Mouse (Mus musculus) CH12.LX (cell line): ENCODE results near the gene Fam193a. TPM values are rescaled to one million over a fixed set of nuclear protein-coding genes. Genes with fewer than 3 reads are reported as not detected.

ENCODE experiments used
- DNase-seq: peaks from one replicate; pipeline ENCODE4 v3.0.0-alpha.2; 2013; ENCODE audit errors: extremely low read depth
- H3K27ac ChIP-seq: 2 replicates; pipeline ENCODE4 v1.5.1; 2012; ENCODE audit warnings: low read depth, mild to moderate bottlenecking, control low read depth, moderate library complexity; ENCODE audit not compliant: insufficient read depth
- H3K27me3 ChIP-seq: replicated peaks from 2 replicates; pipeline ENCODE3; 2012; ENCODE audit warnings: inconsistent platforms
- H3K36me3 ChIP-seq, 2 experiments: replicated peaks in 1 of 2; 2 replicates each; pipeline versions ENCODE3 to v1.6.1; 2012; ENCODE audit warnings: inconsistent platforms in 1 of 2, low read length in 1 of 2, mild to moderate bottlenecking in 1 of 2, mixed read lengths in 1 of 2, moderate library complexity in 1 of 2; ENCODE audit not compliant: control insufficient read depth in 1 of 2, insufficient read depth in 1 of 2
- H3K4me1 ChIP-seq, 2 experiments: 2 replicates each; pipeline ENCODE4 v1.6.1; 2012; ENCODE audit warnings: inconsistent platforms in 1 of 2, moderate library complexity in 1 of 2; ENCODE audit not compliant: insufficient read depth in 2 of 2, control insufficient read depth in 1 of 2
- H3K4me2 ChIP-seq: 2 replicates; pipeline ENCODE4 v1.6.1; 2012; ENCODE audit warnings: low read depth, mild to moderate bottlenecking, control low read depth; ENCODE audit not compliant: poor library complexity, insufficient read depth, severe bottlenecking
- H3K4me3 ChIP-seq, 3 experiments: fragments of 150-350 bp in 1 of 3; sonication (generic) in 1 of 3; replicated peaks in 1 of 3; 2 replicates each; pipeline versions ENCODE3 to v1.5.1; 2011 to 2012; ENCODE audit warnings: low read depth in 2 of 3, low read length in 2 of 3, mild to moderate bottlenecking in 2 of 3, moderate library complexity in 2 of 3, control low read depth in 1 of 3, improper control_type of control experiment in 1 of 3, inconsistent platforms in 1 of 3, mixed read lengths in 1 of 3; ENCODE audit not compliant: poor library complexity in 1 of 3
- H3K79me2 ChIP-seq: replicated peaks from 2 replicates; pipeline ENCODE4 v1.6.1; 2012; ENCODE audit warnings: mild to moderate bottlenecking, moderate library complexity; ENCODE audit not compliant: control insufficient read depth, poor library complexity, insufficient read depth, severe bottlenecking; ENCODE audit errors: extremely low read depth
- H3K9ac ChIP-seq: 2 replicates; pipeline ENCODE4 v1.6.1; 2012; ENCODE audit warnings: low read depth, mild to moderate bottlenecking, control low read depth, moderate library complexity; ENCODE audit not compliant: insufficient read depth
- H3K9me3 ChIP-seq: replicated peaks from 2 replicates; pipeline ENCODE3; 2012; ENCODE audit warnings: low read length, inconsistent platforms, mixed read lengths
- BHLHE40 ChIP-seq: IDR thresholded peaks from 2 replicates; pipeline ENCODE4 v1.6.1; 2011; ENCODE audit warnings: mild to moderate bottlenecking, low read depth, low read length, improper control_type of control experiment
- CHD2 ChIP-seq: IDR thresholded peaks from 2 replicates; pipeline ENCODE4 v1.6.1; 2011; ENCODE audit warnings: low read length, improper control_type of control experiment
- CTCF ChIP-seq, 2 experiments: IDR thresholded peaks in 1 of 2; conservative IDR thresholded peaks in 1 of 2; 2 replicates each; pipeline ENCODE4 v1.5.1; 2011 to 2012; ENCODE audit warnings: low read depth in 2 of 2, low read length in 2 of 2, improper control_type of control experiment in 1 of 2, inconsistent platforms in 1 of 2, mild to moderate bottlenecking in 1 of 2, moderate library complexity in 1 of 2
- EP300 ChIP-seq: IDR thresholded peaks from 2 replicates; pipeline ENCODE4 v1.6.1; 2011; ENCODE audit warnings: low read length, improper control_type of control experiment
- ETS1 ChIP-seq: conservative IDR thresholded peaks from 2 replicates; pipeline ENCODE4 v1.6.1; 2012; ENCODE audit warnings: low read depth, mild to moderate bottlenecking, inconsistent platforms, low read length, improper control_type of control experiment, moderate library complexity
- GABPA ChIP-seq: IDR thresholded peaks from 2 replicates; pipeline ENCODE4 v1.6.1; 2012; ENCODE audit warnings: low read depth, low read length, improper control_type of control experiment, inconsistent platforms; ENCODE audit not compliant: insufficient replicate concordance
- HCFC1 ChIP-seq: IDR thresholded peaks from 2 replicates; pipeline ENCODE4 v1.6.1; 2012; ENCODE audit warnings: low read depth, mild to moderate bottlenecking, inconsistent platforms, low read length, improper control_type of control experiment
- IRF4 ChIP-seq: IDR thresholded peaks from 2 replicates; pipeline ENCODE4 v1.6.1; 2014; ENCODE audit warnings: low read depth, mild to moderate bottlenecking, inconsistent platforms, low read length, improper control_type of control experiment
- JUN ChIP-seq: IDR thresholded peaks from 2 replicates; pipeline ENCODE4 v1.6.1; 2011; ENCODE audit warnings: low read depth, mild to moderate bottlenecking, low read length, improper control_type of control experiment, moderate library complexity; ENCODE audit not compliant: insufficient read depth
- JUND ChIP-seq: conservative IDR thresholded peaks from 2 replicates; pipeline ENCODE4 v1.6.1; 2011; ENCODE audit warnings: low read depth, low read length, improper control_type of control experiment
- KAT2A ChIP-seq: IDR thresholded peaks from 2 replicates; pipeline ENCODE4 v1.6.1; 2012; ENCODE audit warnings: low read length, improper control_type of control experiment, inconsistent platforms; ENCODE audit not compliant: insufficient replicate concordance
- MAFK ChIP-seq: IDR thresholded peaks from 2 replicates; pipeline ENCODE4 v1.6.1; 2011; ENCODE audit warnings: low read length, improper control_type of control experiment; ENCODE audit not compliant: insufficient replicate concordance
- MAX ChIP-seq: IDR thresholded peaks from 2 replicates; pipeline ENCODE4 v1.6.1; 2011; ENCODE audit warnings: low read length, improper control_type of control experiment
- MAZ ChIP-seq: IDR thresholded peaks from 2 replicates; pipeline ENCODE4 v1.6.1; 2012; ENCODE audit warnings: low read depth, mild to moderate bottlenecking, inconsistent platforms, low read length, improper control_type of control experiment, moderate library complexity
- MEF2A ChIP-seq: IDR thresholded peaks from 2 replicates; pipeline ENCODE4 v1.6.1; 2014; ENCODE audit warnings: low read depth, mild to moderate bottlenecking, inconsistent platforms, low read length, improper control_type of control experiment, borderline replicate concordance
- MXI1 ChIP-seq: IDR thresholded peaks from 2 replicates; pipeline ENCODE4 v1.6.1; 2011; ENCODE audit warnings: mild to moderate bottlenecking, low read depth, low read length, improper control_type of control experiment
- MYC ChIP-seq: IDR thresholded peaks from 2 replicates; pipeline ENCODE4 v1.6.1; 2011; ENCODE audit warnings: low read depth, mild to moderate bottlenecking, improper control_type of control experiment, low read length
- NELFE ChIP-seq: IDR thresholded peaks from 2 replicates; pipeline ENCODE4 v1.6.1; 2011; ENCODE audit warnings: low read depth, low read length, improper control_type of control experiment
- NRF1 ChIP-seq: IDR thresholded peaks from 2 replicates; pipeline ENCODE4 v1.6.1; 2014; ENCODE audit warnings: low read depth, mild to moderate bottlenecking, inconsistent platforms, low read length, improper control_type of control experiment, moderate library complexity
- POLR2A ChIP-seq: IDR thresholded peaks from 2 replicates; pipeline ENCODE4 v1.6.1; 2011; ENCODE audit warnings: low read depth, mild to moderate bottlenecking, improper control_type of control experiment, low read length
- POLR2AphosphoS2 ChIP-seq: IDR thresholded peaks from 2 replicates; pipeline ENCODE4 v1.6.1; 2011; ENCODE audit warnings: low read depth, low read length, improper control_type of control experiment
- RAD21 ChIP-seq: IDR thresholded peaks from 2 replicates; pipeline ENCODE4 v1.6.1; 2011; ENCODE audit warnings: low read depth, mild to moderate bottlenecking, low read length, improper control_type of control experiment, moderate library complexity
- SMC3 ChIP-seq: IDR thresholded peaks from 2 replicates; pipeline ENCODE4 v1.6.1; 2011; ENCODE audit warnings: low read depth, low read length, improper control_type of control experiment
- UBTF ChIP-seq: IDR thresholded peaks from 2 replicates; pipeline ENCODE4 v1.6.1; 2012; ENCODE audit warnings: low read depth, mild to moderate bottlenecking, inconsistent platforms, low read length, improper control_type of control experiment, moderate library complexity
- USF1 ChIP-seq: IDR thresholded peaks from 2 replicates; pipeline ENCODE4 v1.6.1; 2014; ENCODE audit warnings: low read depth, mild to moderate bottlenecking, inconsistent platforms, low read length, improper control_type of control experiment
- USF2 ChIP-seq: conservative IDR thresholded peaks from 2 replicates; pipeline ENCODE4 v1.6.1; 2011; ENCODE audit warnings: low read depth, low read length, improper control_type of control experiment
- ZC3H11A ChIP-seq: IDR thresholded peaks from 2 replicates; pipeline ENCODE4 v1.6.1; 2012; ENCODE audit warnings: low read depth, mild to moderate bottlenecking, inconsistent platforms, low read length, improper control_type of control experiment
- ZMIZ1 ChIP-seq: IDR thresholded peaks from 2 replicates; pipeline ENCODE4 v1.6.1; 2012; ENCODE audit warnings: low read depth, mild to moderate bottlenecking, inconsistent platforms, low read length, improper control_type of control experiment
- dilution Hi-C: fragments of 300-500 bp; cut with MboI; formaldehyde crosslinking; loops from 2 replicates; pipeline ENCODE4 v1.14.3; 2020; ENCODE audit warnings: low sequenced_read_pairs; ENCODE audit not compliant: extremely low pct_unique_long_range_greater_than_20kb, extremely low pct_ligation_motif_present
- in situ Hi-C: fragments of 300-500 bp; cut with MboI; formaldehyde crosslinking; loops from 3 replicates; pipeline ENCODE4 v1.14.3; 2019; ENCODE audit warnings: low sequenced_read_pairs, low pct_ligation_motif_present, low pct_unique_long_range_greater_than_20kb, mixed read lengths
- polyA plus RNA-seq: library from polyadenylated mRNA; unstranded; fragments of >175 nt; gene quantifications from 2 replicates; pipeline ENCODE4 v1.2.1, GENCODE M21; 2012; ENCODE audit warnings: low read depth; ENCODE audit not compliant: insufficient read length
- total RNA-seq, 2 experiments: library from RNA; depleted of rRNA; stranded (reverse); fragments of 300-350 nt in 1 of 2; fragments of >200 nt in 1 of 2; gene quantifications; 2 replicates each; pipeline ENCODE4 v1.2.3; 2012 to 2014

Gene Fam193a
- total and polyA plus RNA-seq, 3 experiments = 3.6 to 19.0 (median 8.5) TPM

DNA sequence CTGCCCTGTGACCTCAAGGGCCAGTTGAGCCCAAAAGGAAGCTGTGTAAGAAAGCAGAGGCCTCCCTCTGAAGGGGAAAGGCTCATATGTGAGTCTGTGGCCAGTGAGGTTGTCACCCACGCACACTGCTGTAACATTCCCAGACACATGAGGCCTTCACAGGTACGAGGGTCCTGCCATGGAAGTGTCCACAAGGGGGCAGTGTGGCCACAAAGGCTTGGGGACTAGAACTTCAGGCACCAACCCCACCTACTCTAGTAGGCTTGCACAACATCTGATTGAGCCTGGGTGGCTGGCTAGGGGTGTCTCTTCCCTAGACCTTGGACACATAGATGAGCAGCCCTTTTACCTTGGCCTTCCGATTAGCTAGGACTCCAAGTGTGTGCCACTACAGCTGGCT is 148.2 kb downstream of the Fam193a start:
- TF ChIP-seq EP300 = no peak
- no peak for TF ChIP-seq NRF1
- peak; percentile 79 for TF ChIP-seq RAD21
- peak; percentile 29; the same call in 1 of the 2 replicates for TF ChIP-seq IRF4
- no peak for TF ChIP-seq USF1
- TF ChIP-seq ZMIZ1 = no peak
- TF ChIP-seq CTCF (conservative IDR thresholded peaks at IDR 0.05 in 1 of 2, IDR thresholded peaks at IDR 0.05 in 1 of 2; ENCODE audit: low read depth in 2 of 2, low read length in 2 of 2) = peak; percentile 70 to 92
- no peak for TF ChIP-seq MAX
- no peak for TF ChIP-seq MEF2A
- TF ChIP-seq MXI1 = no peak
- TF ChIP-seq ZC3H11A = 0 out of 2 replicates have a peak, but pooled peaks have one; percentile 7
- TF ChIP-seq CHD2 = no peak
- TF ChIP-seq BHLHE40 = no peak; the same call in 1 of the 2 replicates
- no peak for TF ChIP-seq MAZ
- TF ChIP-seq JUND = no peak
- TF ChIP-seq POLR2AphosphoS2 = no peak
- no peak for TF ChIP-seq KAT2A
- TF ChIP-seq ETS1 = no peak
- no peak for TF ChIP-seq GABPA
- TF ChIP-seq MAFK = no peak
- TF ChIP-seq POLR2A = no peak
- no peak for TF ChIP-seq USF2
- TF ChIP-seq JUN = no peak
- no peak for TF ChIP-seq UBTF
- TF ChIP-seq HCFC1 = no peak
- TF ChIP-seq NELFE = no peak
- 0 out of 2 replicates have a peak, but pooled peaks have one; percentile 74 for TF ChIP-seq MYC
- TF ChIP-seq SMC3 = peak; percentile 87
- TF ChIP-seq, all 38 proteins: peak for 6
- Histone ChIP-seq H3K79me2 (peaks cover 4% of the 10 kb centered on the region), H3K27me3 (no peaks in the 10 kb centered on the region), H3K4me1 (peaks cover 27 to 51% of the 10 kb centered on the region in 2 experiments), H3K9ac (no peak overlapping the region), H3K27ac (no peak overlapping the region), H3K36me3 (no peaks in the 10 kb centered on the region), H3K9me3 (no peaks in the 10 kb centered on the region), H3K4me2 (no peak overlapping the region), H3K4me3 (no peak overlapping the region)
- dilution Hi-C loops (no loop called here), in situ Hi-C loops (no loop called here)
- DNase-seq = peak; percentile 92
